Mouse (Mus musculus) lung, postnatal 10 days (tissue): ENCODE measurements around the gene Dusp15.

Experiments
- DNase-seq: peaks from one replicate; pipeline ENCODE4 v3.0.0; 2021

The Dusp15 gene

GRCm38 (mm10) chr2:152951065-152951849 lies at the start of gene Dusp15:
Gene Dusp15 (minus strand): TSS chr2:152951698.
- DNase-seq, result no peak

DNA sequence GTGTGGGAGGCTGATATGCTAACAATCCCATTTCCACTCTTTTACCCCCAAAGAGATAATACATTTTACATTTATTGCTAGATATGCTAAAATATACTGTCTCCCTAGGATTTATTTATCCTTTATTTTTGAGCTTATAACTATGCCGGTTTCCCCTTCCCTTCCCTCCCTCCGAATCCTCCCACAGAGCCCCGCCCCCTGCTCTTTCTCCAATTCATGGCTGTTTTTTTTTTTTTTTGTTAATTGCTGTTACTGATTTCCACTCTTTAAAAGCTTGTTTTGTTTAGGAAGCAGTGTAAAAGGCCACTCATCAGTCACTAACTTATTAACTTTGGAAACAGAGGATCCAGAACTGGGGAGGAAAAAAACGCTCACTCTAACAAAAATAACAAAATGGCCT lies 45.5 kb upstream of the Dusp15 start:
- no peak for DNase-seq

GRCm38 (mm10) chr2:152991529-152991928 lies 40.0 kb upstream of the Dusp15 start:
- DNase-seq, result no peak

GRCm38 (mm10) chr2:152985582-152985981 lies 34.1 kb upstream of the Dusp15 start:
- DNase-seq, result no peak

DNA sequence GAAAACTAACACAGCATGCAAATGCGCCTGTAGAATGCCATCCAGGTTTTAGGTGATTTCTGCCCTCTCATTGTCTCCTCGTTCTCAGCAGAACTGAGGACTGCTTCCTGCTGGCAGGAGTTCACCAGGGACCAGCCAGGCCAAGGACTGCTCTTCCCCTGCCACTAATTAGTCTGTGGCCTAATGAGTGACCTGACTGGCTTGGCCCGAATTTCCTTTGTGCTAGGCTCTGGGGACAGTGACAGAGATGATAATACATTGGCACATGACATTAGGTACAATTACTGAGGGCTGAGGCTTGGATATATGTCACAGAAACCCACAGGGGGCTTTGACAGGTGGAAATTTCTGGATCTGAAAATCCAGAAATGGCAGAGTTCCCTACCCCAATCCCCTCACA lies 25.5 kb upstream of the Dusp15 start:
- no peak for DNase-seq

GRCm38 (mm10) chr2:152965555-152965954 lies 14.1 kb upstream of the Dusp15 start:
- DNase-seq, result no peak

GRCm38 (mm10) chr2:152962091-152962793 lies 10.7 kb upstream of the Dusp15 start, which contains the start of gene Ttll9:
Gene Ttll9 (plus strand): TSS chr2:152962485.
- peak; percentile 79 for DNase-seq

DNA sequence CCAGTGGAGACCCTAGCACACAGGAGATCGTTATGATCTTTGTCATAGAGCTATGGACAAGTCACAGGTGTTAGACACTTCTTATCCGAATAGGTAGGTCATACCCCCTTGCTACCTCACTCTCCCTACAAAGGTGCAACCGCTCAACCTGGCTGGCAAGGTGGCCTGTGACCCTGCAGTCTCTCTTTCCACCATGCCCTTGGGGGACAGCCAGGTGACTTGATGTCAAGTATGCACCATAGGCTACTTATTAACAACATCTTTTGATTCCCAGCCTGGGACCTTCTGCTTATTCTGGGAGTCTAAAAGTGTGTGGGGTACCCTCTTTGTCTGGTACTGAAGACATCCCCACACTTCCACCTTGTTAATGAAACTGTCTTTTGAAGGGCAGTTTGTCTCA lies 6.6 kb upstream of the Dusp15 start:
- DNase-seq, result no peak

- no peak for DNase-seq
Measured at GRCm38 (mm10) chr2:152951850-152952720, 587 bp upstream of the Dusp15 start.

DNA sequence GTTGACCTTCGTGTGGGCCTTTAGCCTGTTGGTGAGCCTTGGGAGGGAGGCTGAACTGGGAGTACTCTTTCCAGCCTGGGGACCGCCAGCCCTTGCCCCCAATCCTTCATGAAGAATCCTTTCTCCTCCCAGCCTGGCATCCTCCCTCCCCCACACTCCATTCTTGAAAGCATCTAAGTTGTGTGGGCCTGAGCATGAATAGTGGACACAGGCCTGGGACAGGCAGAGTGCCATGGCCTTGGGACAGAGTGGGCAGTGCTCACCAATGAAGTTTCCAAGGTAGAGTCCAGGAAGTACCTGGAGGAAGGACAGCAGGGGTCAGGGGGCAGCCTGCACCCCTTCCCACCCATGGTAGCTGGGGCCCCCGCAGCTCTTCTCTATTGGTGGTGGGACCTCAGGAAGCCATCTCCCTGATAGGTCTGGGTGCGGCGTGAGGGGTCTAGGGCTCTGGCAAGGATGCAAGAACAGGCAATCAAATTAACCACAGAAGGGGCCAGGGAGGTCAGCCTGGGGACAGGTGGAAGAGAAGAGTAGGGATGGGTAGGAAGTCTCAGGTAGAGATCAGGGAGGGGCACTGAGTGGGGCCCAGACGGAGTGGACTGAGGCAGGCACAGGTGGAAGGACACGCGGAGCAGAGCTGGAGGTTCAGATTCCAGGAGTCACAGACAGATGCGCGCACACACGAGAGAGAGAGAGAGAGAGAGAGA lies 987 bp downstream of the Dusp15 start:
- no peak for DNase-seq

DNA sequence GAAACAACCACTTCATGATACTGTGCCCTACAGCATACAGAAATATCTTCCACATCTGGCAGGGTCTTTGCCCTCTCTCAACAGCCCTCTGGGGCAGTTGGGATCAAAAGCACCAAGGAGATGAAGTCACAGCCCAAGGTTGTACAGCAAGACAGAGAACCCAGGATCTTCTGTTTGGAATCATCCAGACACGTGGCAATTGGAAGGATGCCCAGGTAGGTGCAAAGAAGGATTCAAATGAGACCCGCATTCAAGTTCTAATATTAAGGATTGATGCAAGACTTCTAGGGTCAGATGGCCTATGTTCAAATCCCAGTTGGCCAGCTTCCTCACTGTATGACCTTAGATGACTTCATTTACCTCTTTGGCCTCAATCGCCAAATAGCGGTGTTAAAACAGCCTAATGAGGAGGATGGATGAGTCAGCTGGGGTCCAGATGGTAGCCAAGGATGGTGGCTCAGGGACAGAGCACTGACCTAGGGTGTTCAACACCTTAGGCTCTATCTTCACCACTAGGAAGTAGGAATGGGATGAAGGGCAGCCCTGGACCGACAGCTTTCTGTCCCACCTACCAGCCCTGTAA lies 3.0 kb downstream of the Dusp15 start:
- DNase-seq, result no peak

DNA sequence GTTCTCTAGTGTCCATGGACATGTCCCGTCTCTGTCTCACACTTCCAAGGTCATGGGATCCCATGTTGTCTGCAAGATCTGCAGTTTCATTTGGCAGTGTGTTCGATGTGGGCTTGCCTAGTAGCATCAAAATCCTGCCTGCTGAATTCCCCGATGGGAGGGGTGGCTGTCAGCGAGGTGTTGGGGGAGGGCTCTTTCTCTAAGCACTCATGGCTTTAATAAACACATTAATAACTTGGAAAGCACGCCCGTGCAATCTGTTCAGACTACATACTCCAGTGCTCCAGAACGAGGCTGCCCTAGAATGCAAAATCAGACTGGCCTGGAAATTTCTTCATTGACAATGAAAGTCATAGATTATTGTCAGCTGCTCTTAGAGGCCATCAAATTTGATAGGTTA lies 4.4 kb downstream of the Dusp15 start:
- peak; percentile 77 for DNase-seq

- no peak for DNase-seq
Measured at GRCm38 (mm10) chr2:152944013-152944412, 7.5 kb downstream of the Dusp15 start.

DNA sequence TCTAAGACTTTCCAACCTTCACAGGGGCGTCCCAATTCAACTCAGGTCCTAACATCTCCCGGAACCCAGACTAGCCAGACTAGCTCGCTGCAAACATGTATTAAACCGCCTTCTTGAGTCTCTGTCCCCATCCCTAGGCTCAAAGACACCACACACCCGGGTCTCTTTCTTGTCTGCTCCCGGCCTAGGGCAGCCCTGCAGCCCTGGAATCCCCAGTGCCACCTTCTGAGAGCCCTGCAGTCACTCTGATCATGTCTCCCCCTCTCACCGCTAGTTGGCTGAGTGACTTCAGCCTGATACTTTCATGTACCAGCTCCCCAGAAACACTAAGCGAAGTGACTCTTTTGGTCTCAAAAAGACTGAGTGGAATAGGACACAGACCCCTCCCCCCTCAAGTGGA lies 7.9 kb downstream of the Dusp15 start:
- no peak for DNase-seq

GRCm38 (mm10) chr2:152942898-152943515 lies 8.5 kb downstream of the Dusp15 start:
- DNase-seq, result no peak

- DNase-seq, result no peak
Measured at GRCm38 (mm10) chr2:152941776-152942175, 9.7 kb downstream of the Dusp15 start.

GRCm38 (mm10) chr2:152941106-152941505 lies 10.4 kb downstream of the Dusp15 start:
- DNase-seq, result no peak

DNA sequence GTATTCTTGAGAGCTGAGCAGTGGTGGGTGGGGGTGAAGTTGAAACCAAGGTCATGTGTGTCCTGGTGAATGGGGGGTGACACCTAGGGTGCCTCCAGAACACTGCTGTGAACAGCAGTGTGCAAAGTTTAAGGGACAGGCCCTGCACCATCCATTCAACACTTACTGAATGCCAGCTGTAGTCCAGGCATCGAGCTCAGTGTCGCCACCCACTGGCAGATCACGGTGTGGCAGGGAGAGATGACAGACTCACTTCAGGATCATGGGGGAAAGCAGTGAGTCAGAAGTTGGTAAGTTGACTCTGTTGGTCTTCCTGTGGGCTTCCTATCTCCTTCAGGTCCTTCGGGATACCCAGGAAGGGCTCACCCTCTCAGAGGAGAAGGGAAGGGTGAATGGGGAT lies 11.7 kb downstream of the Dusp15 start:
- peak; percentile 64 for DNase-seq

DNA sequence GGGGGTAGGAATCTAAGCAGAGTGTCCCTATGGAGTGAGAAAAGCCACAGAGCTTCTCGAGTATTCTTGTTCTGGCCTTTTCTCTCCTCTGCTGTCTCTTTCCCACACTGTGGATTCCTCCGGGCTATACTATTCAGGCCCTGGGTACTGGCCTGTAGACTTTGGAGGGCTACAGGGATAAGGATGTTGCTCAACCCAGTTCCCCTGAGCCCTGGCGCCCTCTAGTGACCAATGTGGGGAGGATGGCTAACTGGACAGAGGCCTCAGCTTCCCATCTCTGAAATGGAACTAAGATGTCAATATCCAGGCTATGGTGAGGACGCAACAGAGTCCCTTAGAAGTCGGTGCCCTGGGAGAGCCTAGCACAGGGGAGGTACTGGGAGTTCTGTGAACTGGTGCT lies 17.9 kb downstream of the Dusp15 start:
- peak; percentile 78 for DNase-seq

GRCm38 (mm10) chr2:152933048-152933447 lies 18.4 kb downstream of the Dusp15 start, which contains the start of gene Foxs1:
Gene Foxs1 (minus strand): TSS chr2:152933208.
- DNase-seq, result peak; percentile 77

- DNase-seq, result peak; percentile 41
Measured at GRCm38 (mm10) chr2:152931456-152932160, 19.9 kb downstream of the Dusp15 start.
